Mouse (Mus musculus): Measurements from ENCODE around the gene Tspoap1. TPM values are rescaled to one million over a fixed set of nuclear protein-coding genes. Genes with fewer than 3 reads are reported as not detected.

Tspoap1 gene
- total and polyA plus RNA-seq, 2 experiments from 2014 or later: 33.2 to 137 TPM

DNA sequence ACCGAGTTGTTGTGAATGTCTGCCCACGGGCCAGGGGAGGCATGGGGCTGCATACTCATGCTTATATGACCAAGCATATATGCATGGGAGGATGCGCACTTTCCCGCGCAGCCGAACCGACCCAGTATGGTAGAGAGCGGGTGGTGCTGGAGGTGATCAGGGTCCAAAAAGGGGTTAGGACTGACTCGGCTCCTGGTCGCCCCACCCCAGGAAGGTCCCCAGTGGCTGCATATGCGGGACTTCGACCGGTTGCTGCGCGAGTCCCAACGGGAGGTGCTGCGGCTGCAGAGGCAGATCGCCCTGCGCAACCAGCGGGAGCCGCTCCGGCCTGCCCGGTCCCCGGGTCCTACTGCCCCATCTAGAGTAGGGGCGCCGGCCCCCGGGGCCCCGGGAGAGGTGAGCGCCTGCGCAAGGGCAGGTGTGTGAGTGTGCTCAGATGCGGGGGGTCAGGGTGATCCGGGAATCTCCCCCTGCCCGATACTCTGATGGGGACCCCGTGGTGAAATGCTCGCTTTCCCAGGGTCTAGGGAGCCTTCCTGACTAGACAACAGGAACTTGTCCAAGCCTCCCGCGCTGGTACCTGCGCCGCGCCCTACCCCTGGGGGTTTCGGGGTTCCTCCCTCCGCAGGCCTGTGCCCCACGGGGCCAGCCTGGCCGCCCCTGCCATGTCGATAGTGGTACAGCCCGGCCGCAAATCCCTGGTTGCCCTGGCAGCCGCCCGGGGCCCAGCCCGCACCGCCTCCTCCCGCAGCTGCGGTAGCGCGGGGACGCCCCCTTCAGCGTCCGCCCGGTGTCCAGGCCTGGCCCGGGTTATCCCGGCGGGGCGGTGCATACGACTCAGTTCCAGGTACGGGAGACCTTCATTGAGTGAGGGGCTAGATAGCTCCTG, 3.9 kb downstream of the Tspoap1 start:
- no peaks in the 10 kb centered on the region for H3K27me3 ChIP-seq (ENCODE audit: insufficient read depth, low read length)
- peak overlapping the region; percentile 73 for H3K4me3 ChIP-seq (ENCODE audit: low read length)
- ATAC-seq (peak; percentile 60), DNase-seq (ENCODE audit: low spot score) (peak; percentile 58)
- under 1% methylated on average over 61 of the region's 65 CpGs for WGBS
- H3K27ac ChIP-seq: peak overlapping the region; percentile 74
- peaks cover 9% of the 10 kb centered on the region; the same call in 1 of the 2 replicates for H3K4me1 ChIP-seq (ENCODE audit: insufficient read depth, low read length)
- no peaks in the 10 kb centered on the region for H3K9me3 ChIP-seq (ENCODE audit: low read length)
- peak overlapping the region; percentile 66 for H3K9ac ChIP-seq (replicated peaks; ENCODE audit: low read length)
- peak overlapping the region; percentile 99 for H3K4me2 ChIP-seq (ENCODE audit: low read depth, low read length)
- TF ChIP-seq CTCF (IDR thresholded peaks at IDR 0.05; ENCODE audit: low read depth): no peak
- peaks cover 10% of the 10 kb centered on the region for H3K36me3 ChIP-seq (ENCODE audit: insufficient read depth, low read length)

DNA sequence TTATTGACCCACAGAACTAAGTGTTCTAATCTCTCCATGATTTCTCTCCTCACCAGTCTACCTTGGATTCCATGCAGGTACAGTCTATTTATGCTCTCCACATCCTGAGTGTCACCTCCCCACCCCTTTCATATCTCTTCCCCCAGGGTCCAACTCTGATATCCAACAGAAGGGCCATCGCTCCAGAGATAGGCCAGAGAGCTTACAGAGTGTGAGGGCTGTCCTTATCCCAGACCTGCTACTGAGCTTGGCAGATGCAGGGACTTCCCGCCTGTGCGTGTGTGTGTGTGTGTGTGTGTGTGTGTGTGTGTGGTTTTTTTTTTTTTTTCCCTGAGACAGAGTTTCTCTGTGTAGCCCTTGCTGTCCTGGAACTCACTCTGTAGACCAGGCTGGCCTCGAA, 8.4 kb downstream of the Tspoap1 start:
- Histone ChIP-seq H3K4me1 (ENCODE audit: insufficient read depth, low read length) (peaks cover 6% of the 10 kb centered on the region; the same call in 1 of the 2 replicates), H3K9ac (replicated peaks; ENCODE audit: low read length) (no peak overlapping the region), H3K4me2 (ENCODE audit: low read depth, low read length) (no peak overlapping the region), H3K9me3 (ENCODE audit: low read length) (no peaks in the 10 kb centered on the region), H3K4me3 (ENCODE audit: low read length) (no peak overlapping the region), H3K27ac (no peak overlapping the region), H3K27me3 (ENCODE audit: insufficient read depth, low read length) (no peaks in the 10 kb centered on the region), H3K36me3 (ENCODE audit: insufficient read depth, low read length) (peaks cover 43% of the 10 kb centered on the region)
- no peak for TF ChIP-seq CTCF (IDR thresholded peaks at IDR 0.05; ENCODE audit: low read depth)
- 97% methylated on average over 4 of the region's 4 CpGs for WGBS
- DNase-seq (ENCODE audit: low spot score) (no peak), ATAC-seq (no peak)

DNA sequence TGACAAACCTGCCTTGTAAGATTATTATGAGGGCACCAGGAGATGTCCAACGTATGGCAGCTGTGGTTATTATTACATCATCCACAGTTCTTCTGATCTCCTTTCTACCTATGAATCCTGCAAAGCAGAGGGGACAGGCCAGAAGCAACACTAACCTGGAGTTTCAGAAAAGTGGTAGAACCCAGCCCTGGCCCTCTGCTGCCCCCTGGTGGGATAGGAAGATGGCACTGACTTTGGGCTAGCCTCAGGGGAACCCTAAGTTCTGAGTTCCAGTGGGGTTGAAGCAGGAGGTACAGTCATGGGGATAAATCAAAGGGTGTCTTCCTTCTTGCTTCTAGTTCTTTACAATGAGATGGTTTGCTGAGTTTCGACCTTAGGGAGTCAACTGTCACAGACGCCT, 10.6 kb downstream of the Tspoap1 start:
- H3K36me3 ChIP-seq (ENCODE audit: insufficient read depth, low read length): peaks cover 52% of the 10 kb centered on the region
- peak; percentile 61 for DNase-seq (ENCODE audit: low spot score)
- 56% methylated on average over 3 of the region's 3 CpGs for WGBS

DNA sequence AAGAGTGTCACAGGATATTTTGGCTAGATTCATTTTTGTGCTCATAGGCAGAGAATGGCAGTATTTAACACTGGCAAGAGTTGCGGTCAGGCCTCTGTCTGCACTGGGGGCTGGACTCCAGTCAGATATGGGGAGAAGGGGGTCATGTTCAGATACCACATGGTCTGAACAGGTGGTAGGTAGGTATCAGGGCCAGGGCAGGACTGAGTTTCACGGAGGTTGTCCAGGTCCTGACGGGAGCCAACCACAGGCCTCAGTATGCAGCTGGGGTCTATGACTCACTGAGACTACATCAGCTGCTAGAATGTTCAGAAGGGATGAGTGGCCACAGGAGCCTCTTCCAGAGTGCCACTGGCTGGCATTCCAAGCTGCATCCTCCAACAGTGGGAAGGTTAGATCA, 12.0 kb downstream of the Tspoap1 start:
- Histone ChIP-seq H3K9me3 (ENCODE audit: low read length) (no peaks in the 10 kb centered on the region), H3K9ac (replicated peaks; ENCODE audit: low read length) (no peak overlapping the region), H3K27ac (no peak overlapping the region), H3K36me3 (ENCODE audit: insufficient read depth, low read length) (peaks cover 62% of the 10 kb centered on the region), H3K4me1 (ENCODE audit: insufficient read depth, low read length) (no peaks in the 10 kb centered on the region), H3K27me3 (ENCODE audit: insufficient read depth, low read length) (no peaks in the 10 kb centered on the region), H3K4me2 (ENCODE audit: low read depth, low read length) (no peak overlapping the region), H3K4me3 (ENCODE audit: low read length) (no peak overlapping the region)
- DNase-seq (ENCODE audit: low spot score) (no peak), ATAC-seq (no peak)
- TF ChIP-seq CTCF (IDR thresholded peaks at IDR 0.05; ENCODE audit: low read depth): no peak
- WGBS: 92% methylated on average over 3 of the region's 3 CpGs

More for the DNA sequence above, 10.6 kb downstream of the Tspoap1 start:
- TF ChIP-seq CTCF (IDR thresholded peaks at IDR 0.05; ENCODE audit: low read depth): peak; percentile 84
- H3K9ac ChIP-seq (replicated peaks; ENCODE audit: low read length): no peak overlapping the region
- no peak overlapping the region for H3K4me3 ChIP-seq (ENCODE audit: low read length)
- no peak overlapping the region for H3K27ac ChIP-seq
- no peaks in the 10 kb centered on the region for H3K9me3 ChIP-seq (ENCODE audit: low read length)
- no peaks in the 10 kb centered on the region for H3K27me3 ChIP-seq (ENCODE audit: insufficient read depth, low read length)
- H3K4me2 ChIP-seq (ENCODE audit: low read depth, low read length): no peak overlapping the region
- no peaks in the 10 kb centered on the region for H3K4me1 ChIP-seq (ENCODE audit: insufficient read depth, low read length)
- ATAC-seq: no peak

DNA sequence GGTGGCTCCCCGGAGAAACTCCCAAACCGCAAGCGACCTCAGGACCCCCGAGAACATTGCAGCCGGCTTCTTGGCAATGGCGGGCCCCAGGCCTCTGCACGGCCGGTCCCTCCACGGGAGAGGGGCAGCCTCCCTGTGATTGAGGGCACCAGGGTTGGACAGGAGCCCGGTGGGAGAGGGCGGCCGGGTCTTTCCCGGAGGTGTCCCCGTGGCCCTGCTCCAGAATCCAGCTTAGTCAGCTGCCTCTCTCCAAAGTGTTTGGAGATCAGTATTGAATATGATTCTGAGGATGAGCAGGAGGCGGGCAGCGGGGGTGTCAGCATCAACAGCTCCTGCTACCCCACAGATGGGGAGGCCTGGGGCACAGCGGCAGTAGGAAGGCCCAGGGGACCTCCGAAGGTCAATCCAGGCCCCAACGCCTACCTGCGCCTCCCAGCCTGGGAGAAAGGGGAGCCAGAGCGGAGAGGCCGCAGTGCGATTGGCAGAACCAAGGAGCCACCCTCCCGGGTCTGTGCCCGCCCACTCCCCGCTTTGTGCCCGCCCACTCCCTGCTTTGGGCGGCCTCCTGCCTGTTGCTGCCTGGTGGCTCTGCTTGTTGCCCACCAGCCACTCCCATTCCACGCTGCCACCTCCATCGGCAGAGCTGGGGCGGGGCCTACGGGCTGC, 17.9 kb downstream of the Tspoap1 start:
- 11% methylated on average over 29 of the region's 32 CpGs for WGBS
- DNase-seq (ENCODE audit: low spot score) (peak; percentile 76), ATAC-seq (peak; percentile 73)
- Histone ChIP-seq H3K4me2 (ENCODE audit: low read depth, low read length) (peak overlapping the region; percentile 49), H3K9me3 (ENCODE audit: low read length) (no peaks in the 10 kb centered on the region), H3K27me3 (ENCODE audit: insufficient read depth, low read length) (no peaks in the 10 kb centered on the region), H3K9ac (replicated peaks; ENCODE audit: low read length) (peak overlapping the region; percentile 22; the same call in 1 of the 2 replicates), H3K27ac (peak overlapping the region; percentile 34; the same call in 1 of the 2 replicates), H3K36me3 (ENCODE audit: insufficient read depth, low read length) (peaks cover 21% of the 10 kb centered on the region; the same call in 1 of the 2 replicates), H3K4me3 (ENCODE audit: low read length) (peak overlapping the region; percentile 19), H3K4me1 (ENCODE audit: insufficient read depth, low read length) (peaks cover 3% of the 10 kb centered on the region; the same call in 1 of the 2 replicates)
- TF ChIP-seq CTCF (IDR thresholded peaks at IDR 0.05; ENCODE audit: low read depth): no peak

DNA sequence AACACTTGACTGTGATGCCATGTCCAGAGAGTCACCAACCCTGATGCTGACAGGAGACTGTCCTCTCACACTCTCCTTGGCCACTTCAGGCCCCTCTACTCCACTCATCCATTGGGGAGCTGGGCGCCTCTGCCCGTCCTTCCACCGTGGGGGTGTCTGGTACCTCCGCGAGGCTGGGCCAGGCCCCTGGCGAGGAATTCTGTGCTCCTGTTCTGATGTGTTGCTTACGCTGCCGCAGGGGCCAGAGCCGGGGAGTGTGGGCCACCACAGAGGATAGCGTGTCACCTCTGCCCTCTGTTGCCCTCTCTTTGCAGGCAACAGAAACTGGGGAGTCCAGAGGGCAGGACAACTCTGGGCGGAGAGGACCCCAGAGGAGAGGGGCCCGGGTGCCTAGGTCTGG, 18.6 kb downstream of the Tspoap1 start:
- H3K27ac ChIP-seq: no peak overlapping the region
- no peaks in the 10 kb centered on the region for H3K27me3 ChIP-seq (ENCODE audit: insufficient read depth, low read length)
- no peak for TF ChIP-seq CTCF (IDR thresholded peaks at IDR 0.05; ENCODE audit: low read depth)
- H3K4me3 ChIP-seq (ENCODE audit: low read length): 0 out of 2 replicates have a peak overlapping the region, but pooled peaks have one; percentile 19
- H3K4me1 ChIP-seq (ENCODE audit: insufficient read depth, low read length): peaks cover 3% of the 10 kb centered on the region; the same call in 1 of the 2 replicates
- no peak for DNase-seq (ENCODE audit: low spot score)
- H3K4me2 ChIP-seq (ENCODE audit: low read depth, low read length): peak overlapping the region; percentile 49
- H3K36me3 ChIP-seq (ENCODE audit: insufficient read depth, low read length): peaks cover 21% of the 10 kb centered on the region; the same call in 1 of the 2 replicates
- no peak overlapping the region for H3K9ac ChIP-seq (replicated peaks; ENCODE audit: low read length)
- H3K9me3 ChIP-seq (ENCODE audit: low read length): no peaks in the 10 kb centered on the region
- 46% methylated on average over 12 of the region's 12 CpGs for WGBS
- ATAC-seq: peak; percentile 16; the same call in 1 of the 2 replicates

Data from hindbrain, postnatal 0 days (tissue).